Mouse (Mus musculus) lung, embryonic 15.5 days (tissue): ENCODE measurements at regions not wholly inside any gene's neighbourhood (a gene's known extent, or its start where the extent isn't known, plus 50 kb on each side); places are given as distances from the start of the nearest gene placed in this dataset.
A peak's percentile ranks its signal among the peaks of the same experiment; 100 is the strongest.

Experiments
- ATAC-seq: fragments of 200-750 bp; cut with Nextera tagmentation; 2 replicates; pipeline ENCODE4 v1.8.0; 2017; ENCODE audit warnings: moderate number of reproducible peaks, borderline replicate concordance; ENCODE audit not compliant: low FRiP score, low TSS enrichment; ENCODE audit errors: extremely low read depth
- H3K27ac ChIP-seq: fragments of 300-500 bp; sonication (generic); 2 replicates; pipeline ENCODE4 v1.5.1; 2015; ENCODE audit warnings: moderate library complexity, mild to moderate bottlenecking, inconsistent platforms
- H3K27me3 ChIP-seq: fragments of 300-500 bp; sonication (generic); 2 replicates; pipeline ENCODE4 v1.6.1; 2015; ENCODE audit warnings: inconsistent platforms
- H3K36me3 ChIP-seq: fragments of 300-500 bp; sonication (generic); 2 replicates; pipeline ENCODE4 v1.6.1; 2015; ENCODE audit warnings: inconsistent platforms
- H3K4me1 ChIP-seq: fragments of 300-500 bp; sonication (generic); 2 replicates; pipeline ENCODE4 v1.6.1; 2015; ENCODE audit warnings: inconsistent platforms
- H3K4me2 ChIP-seq: fragments of 300-500 bp; sonication (generic); 2 replicates; pipeline ENCODE4 v1.6.1; 2015; ENCODE audit warnings: inconsistent platforms, mild to moderate bottlenecking, moderate library complexity
- H3K4me3 ChIP-seq: fragments of 300-500 bp; sonication (generic); 2 replicates; pipeline ENCODE4 v1.5.1; 2015; ENCODE audit warnings: mild to moderate bottlenecking, inconsistent platforms
- H3K9ac ChIP-seq: fragments of 300-500 bp; sonication (generic); 2 replicates; pipeline ENCODE4 v1.6.1; 2015; ENCODE audit warnings: inconsistent platforms
- H3K9me3 ChIP-seq: fragments of 300-500 bp; sonication (generic); 2 replicates; pipeline ENCODE4 v1.6.1; 2016; ENCODE audit warnings: inconsistent platforms
- WGBS: fragments of 180-500 bp; shearing (Covaris S2); methylation state at CpG from one replicate; pipeline ENCODE4 v1.1.7; 2015; 5-methylcytosine and 5-hydroxymethylcytosine counted together

DNA sequence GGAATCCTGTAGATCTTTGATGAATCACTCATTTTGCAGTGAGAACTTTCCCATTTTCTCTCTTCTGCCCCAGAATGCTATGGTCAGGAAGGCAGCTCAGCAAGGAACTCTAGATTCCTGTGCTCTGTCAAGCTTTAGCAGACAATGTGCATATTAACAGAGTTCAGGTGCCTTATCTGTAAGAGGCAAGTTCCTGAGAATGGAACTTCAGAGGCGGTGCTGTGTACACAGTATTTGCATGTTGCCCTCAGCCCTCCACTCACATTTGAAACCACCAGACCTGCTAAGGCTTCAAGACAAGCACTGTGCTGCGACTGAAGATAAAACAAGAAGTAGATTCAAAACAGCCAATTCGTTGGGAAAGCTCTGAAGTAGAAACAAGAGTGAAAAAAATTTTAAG, 66.8 kb upstream of the Slc35f4 start:
- no peaks in the 10 kb centered on the region for H3K36me3 ChIP-seq
- WGBS, result 44% methylated on average over 3 of the region's 3 CpGs
- H3K9me3 ChIP-seq, result no peaks in the 10 kb centered on the region
- peak overlapping the region; percentile 34 for H3K27ac ChIP-seq
- ATAC-seq, result peak; percentile 72
- H3K4me1 ChIP-seq, result no peaks in the 10 kb centered on the region
- H3K4me2 ChIP-seq, result no peak overlapping the region
- H3K27me3 ChIP-seq, result no peaks in the 10 kb centered on the region
- H3K4me3 ChIP-seq, result no peak overlapping the region
- H3K9ac ChIP-seq, result no peak overlapping the region

DNA sequence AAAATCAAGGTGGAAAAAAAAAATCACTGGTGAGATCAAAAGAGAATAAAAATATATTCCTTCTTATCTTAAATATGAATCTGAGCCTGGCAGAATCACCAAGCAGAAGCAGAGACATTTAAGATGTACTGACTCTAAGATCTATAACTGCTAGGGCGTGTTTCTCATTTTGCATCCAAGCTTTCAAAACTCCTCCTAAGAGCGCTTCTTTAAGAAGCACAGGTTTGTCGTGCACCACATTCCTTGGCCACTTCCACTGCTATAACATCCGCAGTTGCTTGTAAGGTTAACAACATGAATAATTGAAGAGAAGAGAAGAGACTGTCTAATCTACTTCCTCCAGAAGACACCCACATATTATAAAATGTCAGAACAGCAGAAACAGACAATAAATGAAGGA, 64.5 kb upstream of the Slc35f4 start:
- 77% methylated on average over 4 of the region's 4 CpGs for WGBS
- H3K9me3 ChIP-seq, result no peaks in the 10 kb centered on the region
- ATAC-seq, result no peak
- H3K27ac ChIP-seq, result no peak overlapping the region
- no peaks in the 10 kb centered on the region for H3K36me3 ChIP-seq
- no peak overlapping the region for H3K4me3 ChIP-seq
- H3K9ac ChIP-seq, result no peak overlapping the region
- H3K27me3 ChIP-seq, result no peaks in the 10 kb centered on the region
- no peak overlapping the region for H3K4me2 ChIP-seq
- H3K4me1 ChIP-seq, result no peaks in the 10 kb centered on the region
